Mouse (Mus musculus): ENCODE measurements at regions not wholly inside any gene's neighbourhood (a gene's known extent, or its start where the extent isn't known, plus 50 kb on each side); places are given as distances from the start of the nearest gene placed in this dataset.

DNA sequence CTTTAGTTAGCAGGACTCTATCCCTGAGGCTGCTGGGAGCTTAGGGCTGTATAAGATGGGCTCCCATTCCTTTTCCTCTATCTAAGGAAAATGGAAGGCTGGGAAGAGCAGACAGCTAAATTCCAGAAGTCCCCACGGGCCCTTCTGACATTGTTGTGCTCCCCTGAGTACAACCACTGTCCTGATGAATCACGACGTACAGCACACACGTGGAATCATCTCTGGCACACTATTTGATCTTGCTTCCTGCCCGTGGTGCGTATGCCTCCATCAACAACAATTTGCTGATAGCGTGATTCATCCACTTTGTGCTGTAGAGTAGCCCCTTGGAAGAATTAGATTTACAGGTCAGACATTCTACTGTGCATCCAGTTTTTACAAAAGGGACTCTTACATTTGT lies 378.2 kb downstream of the Setd4 start:
- H3K27ac ChIP-seq (ENCODE audit: low read length), result no peak overlapping the region
- no peaks in the 10 kb centered on the region for H3K36me3 ChIP-seq (ENCODE audit: control insufficient read depth, insufficient read depth, low read length)
- H3K9ac ChIP-seq (replicated peaks; ENCODE audit: low read depth, low read length), result no peak overlapping the region
- 80% methylated on average over 7 of the region's 7 CpGs for WGBS
- no peaks in the 10 kb centered on the region for H3K27me3 ChIP-seq (ENCODE audit: control insufficient read depth, insufficient read depth, low read length)
- no peaks in the 10 kb centered on the region for H3K4me1 ChIP-seq (ENCODE audit: control insufficient read depth, insufficient read depth, low read length)
- no peak for ATAC-seq (ENCODE audit: insufficient number of reproducible peaks, insufficient read depth, low FRiP score, low read depth)
- H3K4me2 ChIP-seq (replicated peaks; ENCODE audit: low read depth, low read length), result no peak overlapping the region
- peaks cover 2% of the 10 kb centered on the region; the same call in 1 of the 2 replicates for H3K9me3 ChIP-seq (ENCODE audit: control insufficient read depth, low read depth, low read length)
- H3K4me3 ChIP-seq (ENCODE audit: low read depth, low read length), result no peak overlapping the region

GRCm38 (mm10) chr16:93225196-93225595 lies 378.7 kb downstream of the Setd4 start:
- Histone ChIP-seq H3K9me3 (ENCODE audit: control insufficient read depth, low read depth, low read length) (no peaks in the 10 kb centered on the region), H3K36me3 (ENCODE audit: control insufficient read depth, insufficient read depth, low read length) (no peaks in the 10 kb centered on the region), H3K4me3 (ENCODE audit: low read depth, low read length) (no peak overlapping the region), H3K4me2 (replicated peaks; ENCODE audit: low read depth, low read length) (no peak overlapping the region), H3K4me1 (ENCODE audit: control insufficient read depth, insufficient read depth, low read length) (no peaks in the 10 kb centered on the region), H3K27ac (ENCODE audit: low read length) (no peak overlapping the region), H3K27me3 (ENCODE audit: control insufficient read depth, insufficient read depth, low read length) (no peaks in the 10 kb centered on the region), H3K9ac (replicated peaks; ENCODE audit: low read depth, low read length) (no peak overlapping the region)
- no peak for ATAC-seq (ENCODE audit: insufficient number of reproducible peaks, insufficient read depth, low FRiP score, low read depth)
- 92% methylated on average over 2 of the region's 2 CpGs for WGBS

GRCm38 (mm10) chr16:93219731-93220130 lies 384.1 kb downstream of the Setd4 start:
- no peaks in the 10 kb centered on the region for H3K27me3 ChIP-seq (ENCODE audit: control insufficient read depth, insufficient read depth, low read length)
- no peak overlapping the region for H3K4me3 ChIP-seq (ENCODE audit: low read depth, low read length)
- WGBS, result 82% methylated on average over 9 of the region's 9 CpGs
- no peak overlapping the region for H3K27ac ChIP-seq (ENCODE audit: low read length)
- no peaks in the 10 kb centered on the region for H3K4me1 ChIP-seq (ENCODE audit: control insufficient read depth, insufficient read depth, low read length)
- no peak overlapping the region for H3K4me2 ChIP-seq (replicated peaks; ENCODE audit: low read depth, low read length)
- H3K9me3 ChIP-seq (ENCODE audit: control insufficient read depth, low read depth, low read length), result no peaks in the 10 kb centered on the region
- H3K9ac ChIP-seq (replicated peaks; ENCODE audit: low read depth, low read length), result no peak overlapping the region
- ATAC-seq (ENCODE audit: insufficient number of reproducible peaks, insufficient read depth, low FRiP score, low read depth), result no peak
- no peaks in the 10 kb centered on the region for H3K36me3 ChIP-seq (ENCODE audit: control insufficient read depth, insufficient read depth, low read length)

DNA sequence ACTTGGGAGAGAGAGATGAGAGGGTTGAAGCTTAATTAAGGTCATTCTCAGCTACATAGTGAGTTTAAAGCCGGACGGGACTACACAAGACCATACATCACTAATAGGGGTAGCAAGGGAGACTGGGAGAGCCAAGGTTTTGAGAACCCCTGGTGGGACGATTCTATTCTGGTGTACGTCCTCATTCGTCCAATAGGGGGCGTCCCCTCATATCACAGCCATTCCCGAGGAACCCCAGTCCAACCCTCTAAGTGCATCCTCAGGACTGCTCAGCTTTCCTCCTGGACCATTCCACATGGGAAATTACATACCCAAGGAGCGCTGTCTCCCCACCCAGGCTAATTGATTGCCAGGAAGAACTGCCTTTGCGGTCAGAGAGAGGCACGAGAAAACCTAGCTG lies 385.5 kb downstream of the Setd4 start:
- no peak overlapping the region for H3K9ac ChIP-seq (replicated peaks; ENCODE audit: low read depth, low read length)
- 64% methylated on average over 10 of the region's 10 CpGs for WGBS
- H3K9me3 ChIP-seq (ENCODE audit: control insufficient read depth, low read depth, low read length), result no peaks in the 10 kb centered on the region
- H3K36me3 ChIP-seq (ENCODE audit: control insufficient read depth, insufficient read depth, low read length), result no peaks in the 10 kb centered on the region
- H3K4me1 ChIP-seq (ENCODE audit: control insufficient read depth, insufficient read depth, low read length), result no peaks in the 10 kb centered on the region
- H3K4me2 ChIP-seq (replicated peaks; ENCODE audit: low read depth, low read length), result no peak overlapping the region
- no peak overlapping the region for H3K27ac ChIP-seq (ENCODE audit: low read length)
- H3K27me3 ChIP-seq (ENCODE audit: control insufficient read depth, insufficient read depth, low read length), result no peaks in the 10 kb centered on the region
- ATAC-seq (ENCODE audit: insufficient number of reproducible peaks, insufficient read depth, low FRiP score, low read depth), result no peak
- no peak overlapping the region for H3K4me3 ChIP-seq (ENCODE audit: low read depth, low read length)

- no peak for ATAC-seq (ENCODE audit: insufficient number of reproducible peaks, insufficient read depth, low FRiP score, low read depth)
- Histone ChIP-seq H3K27me3 (ENCODE audit: control insufficient read depth, insufficient read depth, low read length) (no peaks in the 10 kb centered on the region), H3K36me3 (ENCODE audit: control insufficient read depth, insufficient read depth, low read length) (no peaks in the 10 kb centered on the region), H3K9me3 (ENCODE audit: control insufficient read depth, low read depth, low read length) (no peaks in the 10 kb centered on the region), H3K27ac (ENCODE audit: low read length) (no peak overlapping the region), H3K4me1 (ENCODE audit: control insufficient read depth, insufficient read depth, low read length) (no peaks in the 10 kb centered on the region), H3K9ac (replicated peaks; ENCODE audit: low read depth, low read length) (no peak overlapping the region), H3K4me3 (ENCODE audit: low read depth, low read length) (no peak overlapping the region), H3K4me2 (replicated peaks; ENCODE audit: low read depth, low read length) (no peak overlapping the region)
- WGBS, result 34% methylated on average over 12 of the region's 12 CpGs
Measured at GRCm38 (mm10) chr16:93217600-93218226, 386.1 kb downstream of the Setd4 start.

- Histone ChIP-seq H3K27me3 (ENCODE audit: control insufficient read depth, insufficient read depth, low read length) (no peaks in the 10 kb centered on the region), H3K4me1 (ENCODE audit: control insufficient read depth, insufficient read depth, low read length) (no peaks in the 10 kb centered on the region), H3K4me2 (replicated peaks; ENCODE audit: low read depth, low read length) (no peak overlapping the region), H3K9ac (replicated peaks; ENCODE audit: low read depth, low read length) (no peak overlapping the region), H3K9me3 (ENCODE audit: control insufficient read depth, low read depth, low read length) (no peaks in the 10 kb centered on the region), H3K27ac (ENCODE audit: low read length) (no peak overlapping the region), H3K4me3 (ENCODE audit: low read depth, low read length) (no peak overlapping the region), H3K36me3 (ENCODE audit: control insufficient read depth, insufficient read depth, low read length) (no peaks in the 10 kb centered on the region)
- 71% methylated on average over 4 of the region's 4 CpGs for WGBS
- ATAC-seq (ENCODE audit: insufficient number of reproducible peaks, insufficient read depth, low FRiP score, low read depth), result no peak
Measured at GRCm38 (mm10) chr16:93215630-93216029, 388.2 kb downstream of the Setd4 start.

- WGBS, result 93% methylated on average over 6 of the region's 6 CpGs
- Histone ChIP-seq H3K9ac (replicated peaks; ENCODE audit: low read depth, low read length) (no peak overlapping the region), H3K4me2 (replicated peaks; ENCODE audit: low read depth, low read length) (no peak overlapping the region), H3K36me3 (ENCODE audit: control insufficient read depth, insufficient read depth, low read length) (no peaks in the 10 kb centered on the region), H3K4me3 (ENCODE audit: low read depth, low read length) (no peak overlapping the region), H3K9me3 (ENCODE audit: control insufficient read depth, low read depth, low read length) (no peaks in the 10 kb centered on the region), H3K4me1 (ENCODE audit: control insufficient read depth, insufficient read depth, low read length) (no peaks in the 10 kb centered on the region), H3K27me3 (ENCODE audit: control insufficient read depth, insufficient read depth, low read length) (no peaks in the 10 kb centered on the region), H3K27ac (ENCODE audit: low read length) (no peak overlapping the region)
- ATAC-seq (ENCODE audit: insufficient number of reproducible peaks, insufficient read depth, low FRiP score, low read depth), result no peak
Measured at GRCm38 (mm10) chr16:93213618-93214017, 387.7 kb upstream of the Runx1 start.

GRCm38 (mm10) chr16:93207675-93208074 lies 381.7 kb upstream of the Runx1 start:
- no peaks in the 10 kb centered on the region for H3K36me3 ChIP-seq (ENCODE audit: control insufficient read depth, insufficient read depth, low read length)
- no peaks in the 10 kb centered on the region for H3K9me3 ChIP-seq (ENCODE audit: control insufficient read depth, low read depth, low read length)
- no peak overlapping the region for H3K4me3 ChIP-seq (ENCODE audit: low read depth, low read length)
- 87% methylated on average over 3 of the region's 3 CpGs for WGBS
- H3K4me1 ChIP-seq (ENCODE audit: control insufficient read depth, insufficient read depth, low read length), result no peaks in the 10 kb centered on the region
- H3K9ac ChIP-seq (replicated peaks; ENCODE audit: low read depth, low read length), result no peak overlapping the region
- no peak overlapping the region for H3K4me2 ChIP-seq (replicated peaks; ENCODE audit: low read depth, low read length)
- no peak for ATAC-seq (ENCODE audit: insufficient number of reproducible peaks, insufficient read depth, low FRiP score, low read depth)
- H3K27me3 ChIP-seq (ENCODE audit: control insufficient read depth, insufficient read depth, low read length), result no peaks in the 10 kb centered on the region
- no peak overlapping the region for H3K27ac ChIP-seq (ENCODE audit: low read length)

DNA sequence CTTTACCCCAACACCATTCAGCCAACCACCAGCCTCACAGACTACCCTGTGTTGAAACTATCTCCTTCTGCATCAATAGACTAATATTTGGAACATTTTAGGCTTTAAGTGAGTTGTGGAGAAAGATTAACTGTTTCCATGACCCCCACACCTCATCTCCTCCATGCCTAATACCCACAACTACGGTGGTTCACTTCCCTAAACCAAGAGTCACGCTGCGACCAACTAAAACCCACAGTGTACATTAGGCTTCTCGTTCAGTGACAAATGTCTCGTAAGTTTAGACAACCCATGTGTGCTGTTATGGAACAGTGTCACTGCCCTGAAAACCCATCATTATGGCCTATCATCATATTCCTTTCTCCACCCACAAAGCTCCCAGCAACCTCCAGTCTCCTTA lies 381.3 kb upstream of the Runx1 start:
- H3K4me3 ChIP-seq (ENCODE audit: low read depth, low read length), result no peak overlapping the region
- H3K4me1 ChIP-seq (ENCODE audit: control insufficient read depth, insufficient read depth, low read length), result no peaks in the 10 kb centered on the region
- H3K27ac ChIP-seq (ENCODE audit: low read length), result no peak overlapping the region
- no peak for ATAC-seq (ENCODE audit: insufficient number of reproducible peaks, insufficient read depth, low FRiP score, low read depth)
- H3K36me3 ChIP-seq (ENCODE audit: control insufficient read depth, insufficient read depth, low read length), result no peaks in the 10 kb centered on the region
- no peak overlapping the region for H3K9ac ChIP-seq (replicated peaks; ENCODE audit: low read depth, low read length)
- no peaks in the 10 kb centered on the region for H3K9me3 ChIP-seq (ENCODE audit: control insufficient read depth, low read depth, low read length)
- H3K27me3 ChIP-seq (ENCODE audit: control insufficient read depth, insufficient read depth, low read length), result no peaks in the 10 kb centered on the region
- WGBS, result 84% methylated on average over 5 of the region's 5 CpGs
- H3K4me2 ChIP-seq (replicated peaks; ENCODE audit: low read depth, low read length), result no peak overlapping the region

Measured in stomach, embryonic 14.5 days (tissue).